Mouse (Mus musculus): ENCODE results near the gene Shc2. TPM values are rescaled to one million over a fixed set of nuclear protein-coding genes. Genes with fewer than 3 reads are reported as not detected.

Shc2 gene
- polyA plus RNA-seq, 1 experiment from 2014 or later = 7.7 TPM

DNA sequence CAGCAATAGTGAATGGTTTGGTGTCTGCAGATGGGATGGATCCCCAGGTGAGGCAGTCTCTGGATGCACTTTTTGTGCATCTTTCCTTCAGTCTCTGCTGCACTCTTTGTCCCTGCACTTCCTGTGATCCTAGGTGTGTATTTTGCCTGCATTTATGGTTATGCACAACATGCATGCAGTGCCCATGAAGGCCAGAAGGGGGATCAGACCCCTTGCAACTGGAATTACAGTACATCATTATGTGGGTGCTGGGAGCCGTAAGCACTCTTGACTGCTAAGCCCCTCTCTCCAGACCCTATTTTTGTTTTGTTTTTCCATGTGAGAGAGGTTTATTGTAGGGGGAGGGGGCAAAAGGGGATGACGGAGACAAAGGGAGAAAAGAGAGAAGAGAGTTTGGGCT is 22.6 kb upstream of the Shc2 start:
- H3K9me3 ChIP-seq (ENCODE audit: control insufficient read depth, low read depth, low read length) = no peaks in the 10 kb centered on the region
- 78% methylated on average over 2 of the region's 2 CpGs for WGBS
- H3K27me3 ChIP-seq (ENCODE audit: control insufficient read depth, insufficient read depth, low read length) = no peaks in the 10 kb centered on the region
- no peak overlapping the region for H3K4me2 ChIP-seq (replicated peaks; ENCODE audit: low read depth, low read length)
- H3K4me3 ChIP-seq (ENCODE audit: low read depth, low read length) = no peak overlapping the region
- no peaks in the 10 kb centered on the region for H3K4me1 ChIP-seq (ENCODE audit: control insufficient read depth, insufficient read depth, low read length)
- H3K36me3 ChIP-seq (ENCODE audit: control insufficient read depth, insufficient read depth, low read length) = no peaks in the 10 kb centered on the region
- ATAC-seq (ENCODE audit: insufficient number of reproducible peaks, insufficient read depth, low FRiP score, low read depth) = no peak
- no peak overlapping the region for H3K9ac ChIP-seq (replicated peaks; ENCODE audit: low read depth, low read length)
- no peak overlapping the region for H3K27ac ChIP-seq (ENCODE audit: low read length)

DNA sequence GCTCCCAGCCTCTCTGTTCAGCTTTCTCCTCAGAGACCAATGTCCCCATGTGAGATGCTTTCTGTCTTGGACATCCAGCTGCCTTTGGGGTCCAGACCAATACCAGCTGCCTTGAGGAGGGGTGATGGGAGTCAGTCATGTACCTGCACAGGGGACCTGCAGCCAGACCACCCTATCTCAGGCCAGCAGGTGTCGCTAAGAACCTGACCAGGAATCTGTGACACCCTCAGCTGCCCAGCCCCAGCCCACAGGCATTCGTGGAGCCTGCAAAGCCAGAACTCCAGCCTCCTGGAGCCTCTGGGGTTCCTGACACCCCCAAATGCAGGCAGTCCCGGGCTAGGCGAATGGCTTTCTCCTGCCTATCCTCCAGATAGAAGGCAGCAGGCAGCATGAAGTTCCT is 21.1 kb upstream of the Shc2 start:
- no peak overlapping the region for H3K4me3 ChIP-seq (ENCODE audit: low read depth, low read length)
- H3K36me3 ChIP-seq (ENCODE audit: control insufficient read depth, insufficient read depth, low read length) = no peaks in the 10 kb centered on the region
- WGBS = 12% methylated on average over 4 of the region's 4 CpGs
- H3K4me1 ChIP-seq (ENCODE audit: control insufficient read depth, insufficient read depth, low read length) = no peaks in the 10 kb centered on the region
- H3K27ac ChIP-seq (ENCODE audit: low read length) = no peak overlapping the region
- H3K4me2 ChIP-seq (replicated peaks; ENCODE audit: low read depth, low read length) = no peak overlapping the region
- H3K9me3 ChIP-seq (ENCODE audit: control insufficient read depth, low read depth, low read length) = no peaks in the 10 kb centered on the region
- no peak overlapping the region for H3K9ac ChIP-seq (replicated peaks; ENCODE audit: low read depth, low read length)
- no peak for ATAC-seq (ENCODE audit: insufficient number of reproducible peaks, insufficient read depth, low FRiP score, low read depth)
- H3K27me3 ChIP-seq (ENCODE audit: control insufficient read depth, insufficient read depth, low read length) = no peaks in the 10 kb centered on the region

DNA sequence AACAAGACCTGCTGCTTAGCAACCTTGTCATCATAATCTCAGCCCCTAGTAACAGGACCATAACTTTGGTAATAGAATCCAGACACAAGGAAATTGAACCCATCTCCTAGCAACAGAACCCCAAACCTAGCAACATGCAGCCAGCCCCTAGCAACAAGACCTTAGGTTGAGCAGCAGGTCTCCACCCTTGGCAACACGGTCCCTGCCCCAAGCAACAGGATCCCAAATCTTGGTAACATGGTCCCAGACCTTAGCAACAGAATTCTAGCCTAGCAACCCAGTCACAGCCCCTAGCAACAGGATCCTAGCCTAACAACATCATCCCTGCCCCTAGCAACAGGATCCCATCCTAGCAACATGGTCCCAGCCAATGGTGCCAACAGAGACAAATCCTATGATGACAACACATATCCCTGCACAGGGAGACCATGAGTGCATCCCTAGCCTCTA is 17.3 kb upstream of the Shc2 start:
- ATAC-seq (ENCODE audit: insufficient number of reproducible peaks, insufficient read depth, low FRiP score, low read depth) = no peak
- H3K27me3 ChIP-seq (ENCODE audit: control insufficient read depth, insufficient read depth, low read length) = no peaks in the 10 kb centered on the region
- no peaks in the 10 kb centered on the region for H3K9me3 ChIP-seq (ENCODE audit: control insufficient read depth, low read depth, low read length)
- 45% methylated on average over 1 of the region's 1 CpGs for WGBS
- no peak overlapping the region for H3K27ac ChIP-seq (ENCODE audit: low read length)
- H3K9ac ChIP-seq (replicated peaks; ENCODE audit: low read depth, low read length) = no peak overlapping the region
- no peak overlapping the region for H3K4me2 ChIP-seq (replicated peaks; ENCODE audit: low read depth, low read length)
- no peaks in the 10 kb centered on the region for H3K36me3 ChIP-seq (ENCODE audit: control insufficient read depth, insufficient read depth, low read length)
- no peak overlapping the region for H3K4me3 ChIP-seq (ENCODE audit: low read depth, low read length)
- H3K4me1 ChIP-seq (ENCODE audit: control insufficient read depth, insufficient read depth, low read length) = no peaks in the 10 kb centered on the region

DNA sequence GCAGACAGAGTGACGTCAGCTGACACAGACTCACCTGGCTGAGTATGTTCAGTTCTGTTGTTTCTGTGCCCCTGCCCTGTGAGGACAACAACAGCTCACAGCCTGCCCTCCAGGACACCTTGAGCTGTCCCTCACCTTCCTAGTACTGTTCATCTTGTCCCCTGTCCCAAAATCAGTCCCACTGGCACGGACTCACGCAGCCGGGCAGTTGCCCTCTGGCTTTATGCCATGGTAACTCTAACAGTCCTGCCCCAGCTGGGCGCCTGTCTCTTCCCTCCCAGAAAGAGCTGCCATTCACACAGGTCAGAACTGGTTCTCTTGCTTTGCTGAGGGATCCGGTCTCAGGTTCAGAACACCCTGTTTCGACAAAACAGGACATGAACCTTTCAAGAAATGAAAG is 15.1 kb upstream of the Shc2 start:
- no peaks in the 10 kb centered on the region for H3K27me3 ChIP-seq (ENCODE audit: control insufficient read depth, insufficient read depth, low read length)
- no peaks in the 10 kb centered on the region for H3K4me1 ChIP-seq (ENCODE audit: control insufficient read depth, insufficient read depth, low read length)
- no peak overlapping the region for H3K4me2 ChIP-seq (replicated peaks; ENCODE audit: low read depth, low read length)
- H3K36me3 ChIP-seq (ENCODE audit: control insufficient read depth, insufficient read depth, low read length) = no peaks in the 10 kb centered on the region
- no peak overlapping the region for H3K27ac ChIP-seq (ENCODE audit: low read length)
- WGBS = 81% methylated on average over 7 of the region's 7 CpGs
- no peak overlapping the region for H3K9ac ChIP-seq (replicated peaks; ENCODE audit: low read depth, low read length)
- H3K4me3 ChIP-seq (ENCODE audit: low read depth, low read length) = no peak overlapping the region
- ATAC-seq (ENCODE audit: insufficient number of reproducible peaks, insufficient read depth, low FRiP score, low read depth) = no peak
- H3K9me3 ChIP-seq (ENCODE audit: control insufficient read depth, low read depth, low read length) = no peaks in the 10 kb centered on the region

- Histone ChIP-seq H3K4me2 (replicated peaks; ENCODE audit: low read depth, low read length) (no peak overlapping the region), H3K9me3 (ENCODE audit: control insufficient read depth, low read depth, low read length) (no peaks in the 10 kb centered on the region), H3K36me3 (ENCODE audit: control insufficient read depth, insufficient read depth, low read length) (no peaks in the 10 kb centered on the region), H3K27me3 (ENCODE audit: control insufficient read depth, insufficient read depth, low read length) (no peaks in the 10 kb centered on the region), H3K4me1 (ENCODE audit: control insufficient read depth, insufficient read depth, low read length) (no peaks in the 10 kb centered on the region), H3K9ac (replicated peaks; ENCODE audit: low read depth, low read length) (no peak overlapping the region), H3K27ac (ENCODE audit: low read length) (no peak overlapping the region), H3K4me3 (ENCODE audit: low read depth, low read length) (no peak overlapping the region)
- WGBS = 29% methylated on average over 7 of the region's 7 CpGs
- peak; percentile 36 for ATAC-seq (ENCODE audit: insufficient number of reproducible peaks, insufficient read depth, low FRiP score, low read depth)
Observed at GRCm38 (mm10) chr10:79649070-79649751, 11.5 kb upstream of the Shc2 start.

- H3K9me3 ChIP-seq (ENCODE audit: control insufficient read depth, low read depth, low read length) = no peaks in the 10 kb centered on the region
- ATAC-seq (ENCODE audit: insufficient number of reproducible peaks, insufficient read depth, low FRiP score, low read depth) = no peak
- H3K9ac ChIP-seq (replicated peaks; ENCODE audit: low read depth, low read length) = no peak within 1 kb of the TSS
- WGBS = 69% methylated on average over 8 of the region's 8 CpGs
- H3K36me3 ChIP-seq (ENCODE audit: control insufficient read depth, insufficient read depth, low read length) = no peaks in the 10 kb centered on the region
- H3K4me3 ChIP-seq (ENCODE audit: low read depth, low read length) = no peak within 1 kb of the TSS
- no peak within 1 kb of the TSS for H3K27ac ChIP-seq (ENCODE audit: low read length)
- no peaks in the 10 kb centered on the region for H3K4me1 ChIP-seq (ENCODE audit: control insufficient read depth, insufficient read depth, low read length)
- H3K4me2 ChIP-seq (replicated peaks; ENCODE audit: low read depth, low read length) = no peak within 1 kb of the TSS
- H3K27me3 ChIP-seq (ENCODE audit: control insufficient read depth, insufficient read depth, low read length) = no peaks in the 10 kb centered on the region
Observed at GRCm38 (mm10) chr10:79645711-79646110, 8.0 kb upstream of the Shc2 start, which contains the start of gene Odf3l2. TSS of gene Odf3l2 (minus strand) at chr10:79645738.

- Histone ChIP-seq H3K9ac (replicated peaks; ENCODE audit: low read depth, low read length) (no peak overlapping the region), H3K36me3 (ENCODE audit: control insufficient read depth, insufficient read depth, low read length) (no peaks in the 10 kb centered on the region), H3K27ac (ENCODE audit: low read length) (peak overlapping the region; percentile 36; the same call in 1 of the 2 replicates), H3K27me3 (ENCODE audit: control insufficient read depth, insufficient read depth, low read length) (no peaks in the 10 kb centered on the region), H3K9me3 (ENCODE audit: control insufficient read depth, low read depth, low read length) (no peaks in the 10 kb centered on the region), H3K4me3 (ENCODE audit: low read depth, low read length) (peak overlapping the region; percentile 73; the same call in 1 of the 2 replicates), H3K4me2 (replicated peaks; ENCODE audit: low read depth, low read length) (peak overlapping the region; percentile 94), H3K4me1 (ENCODE audit: control insufficient read depth, insufficient read depth, low read length) (peaks cover 11% of the 10 kb centered on the region; the same call in 1 of the 2 replicates)
- ATAC-seq (ENCODE audit: insufficient number of reproducible peaks, insufficient read depth, low FRiP score, low read depth) = peak; percentile 29; the same call in 1 of the 2 replicates
- WGBS = 7% methylated on average over 23 of the region's 23 CpGs
Observed at GRCm38 (mm10) chr10:79638486-79639204, 927 bp upstream of the Shc2 start.

- H3K9me3 ChIP-seq (ENCODE audit: control insufficient read depth, low read depth, low read length) = no peaks in the 10 kb centered on the region
- WGBS = 80% methylated on average over 8 of the region's 8 CpGs
Observed at GRCm38 (mm10) chr10:79636287-79636686, 1.4 kb downstream of the Shc2 start.

More at GRCm38 (mm10) chr10:79636287-79636686, 1.4 kb downstream of the Shc2 start:
- Histone ChIP-seq H3K4me1 (ENCODE audit: control insufficient read depth, insufficient read depth, low read length) (peaks cover 11% of the 10 kb centered on the region; the same call in 1 of the 2 replicates), H3K27me3 (ENCODE audit: control insufficient read depth, insufficient read depth, low read length) (no peaks in the 10 kb centered on the region), H3K4me2 (replicated peaks; ENCODE audit: low read depth, low read length) (no peak overlapping the region), H3K9ac (replicated peaks; ENCODE audit: low read depth, low read length) (no peak overlapping the region), H3K27ac (ENCODE audit: low read length) (no peak overlapping the region), H3K36me3 (ENCODE audit: control insufficient read depth, insufficient read depth, low read length) (no peaks in the 10 kb centered on the region), H3K4me3 (ENCODE audit: low read depth, low read length) (no peak overlapping the region)
- ATAC-seq (ENCODE audit: insufficient number of reproducible peaks, insufficient read depth, low FRiP score, low read depth) = no peak

All from stomach, embryonic 14.5 days (tissue).